Mouse (Mus musculus): ENCODE results near the gene Gm5624. TPM values are rescaled to one million over a fixed set of nuclear protein-coding genes. Genes with fewer than 3 reads are reported as not detected.
"Not testable (repeated sequence)": the region's sequence is repeated elsewhere in the genome, so short reads cannot be mapped to it uniquely, and the experiment has no call there.

Gene Gm5624
- polyA plus RNA-seq (2012) = not detected in 2 replicates

- H3K36me3 ChIP-seq (ENCODE audit: control insufficient read depth); H3K9me3 ChIP-seq (ENCODE audit: control insufficient read depth, low read length); H3K27me3 ChIP-seq (ENCODE audit: control insufficient read depth); H3K4me3 ChIP-seq (replicated peaks); H3K4me1 ChIP-seq (ENCODE audit: control insufficient read depth): not testable (repeated sequence)
Observed at GRCm38 (mm10) chr14:44627737-44628136, at the start of gene Gm5624. Gene Gm5624, minus strand, starts transcription at chr14:44627938.

GRCm38 (mm10) chr14:44591765-44592164 is 36.0 kb downstream of the Gm5624 start:
- not testable (repeated sequence) for H3K9me3 ChIP-seq (ENCODE audit: control insufficient read depth, low read length); H3K27me3 ChIP-seq (ENCODE audit: control insufficient read depth); H3K4me1 ChIP-seq (ENCODE audit: control insufficient read depth); H3K36me3 ChIP-seq (ENCODE audit: control insufficient read depth); H3K4me3 ChIP-seq (replicated peaks)

- H3K4me3 ChIP-seq (replicated peaks); H3K36me3 ChIP-seq (ENCODE audit: control insufficient read depth): not testable (repeated sequence)
Observed at GRCm38 (mm10) chr14:44582853-44583252, 44.9 kb downstream of the Gm5624 start, which contains the start of gene Gm8247. Gene Gm8247, plus strand, starts transcription at chr14:44583153.

GRCm38 (mm10) chr14:44547961-44548360 is 79.8 kb downstream of the Gm5624 start:
- not testable (repeated sequence) for H3K27me3 ChIP-seq (ENCODE audit: control insufficient read depth); H3K4me3 ChIP-seq (replicated peaks); H3K36me3 ChIP-seq (ENCODE audit: control insufficient read depth); H3K9me3 ChIP-seq (ENCODE audit: control insufficient read depth, low read length); H3K4me1 ChIP-seq (ENCODE audit: control insufficient read depth)

More at GRCm38 (mm10) chr14:44582853-44583252, 44.9 kb downstream of the Gm5624 start, which contains the start of gene Gm8247:
- not testable (repeated sequence) for H3K27me3 ChIP-seq (ENCODE audit: control insufficient read depth); H3K4me1 ChIP-seq (ENCODE audit: control insufficient read depth); H3K9me3 ChIP-seq (ENCODE audit: control insufficient read depth, low read length)

DNA sequence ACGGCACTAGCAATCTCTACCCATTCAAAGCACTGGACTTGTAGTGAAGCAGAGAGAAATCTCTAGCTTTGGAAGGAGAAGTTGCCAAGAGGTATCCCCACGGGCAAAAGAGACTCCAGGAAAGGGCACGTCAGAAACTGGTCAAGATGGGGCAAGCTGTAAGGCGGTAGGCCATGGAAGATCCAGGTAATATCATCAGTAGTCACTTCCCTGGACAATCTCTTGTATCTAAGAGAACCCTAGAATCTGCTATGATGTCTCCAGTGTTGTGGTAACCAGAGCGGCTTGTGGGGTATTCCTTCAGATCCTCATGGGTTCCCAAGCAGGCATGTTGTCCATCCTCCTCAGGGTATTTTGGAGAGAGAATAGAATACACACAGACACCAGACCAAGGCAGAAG is 109.8 kb downstream of the Gm5624 start, which contains the start of gene Gm17093:
Gm17093 (plus strand) TSS at position 301 of the 400 bp plus-strand sequence.
- not testable (repeated sequence) for H3K36me3 ChIP-seq (ENCODE audit: control insufficient read depth); H3K4me3 ChIP-seq (replicated peaks); H3K4me1 ChIP-seq (ENCODE audit: control insufficient read depth); H3K27me3 ChIP-seq (ENCODE audit: control insufficient read depth); H3K9me3 ChIP-seq (ENCODE audit: control insufficient read depth, low read length)

Other genes starting within 250 kb of the Gm5624 start
- gene Gm3371, start 217.2 kb downstream of the Gm5624 start, polyA plus RNA-seq (2012) = not detected in 2 replicates
- gene Gm8232, start 194.3 kb downstream of the Gm5624 start, polyA plus RNA-seq (2012) = not detected in 2 replicates
- not detected in 2 replicates for gene BC061237, start 135.5 kb downstream of the Gm5624 start, polyA plus RNA-seq (2012)
- not detected in 2 replicates for gene Gm17093, start 109.7 kb downstream of the Gm5624 start, polyA plus RNA-seq (2012)
- not detected in 2 replicates for gene Gm8247, start 44.8 kb downstream of the Gm5624 start, polyA plus RNA-seq (2012)
- not detected in 2 replicates for gene Gm8257, start 78.5 kb upstream of the Gm5624 start, polyA plus RNA-seq (2012)
- gene Gm8267, start 122.4 kb upstream of the Gm5624 start, polyA plus RNA-seq (2012) = not detected in 2 replicates
- not detected in 2 replicates for gene Ptgdr, start 231.4 kb upstream of the Gm5624 start, polyA plus RNA-seq (2012)